Mouse (Mus musculus): ENCODE results near the gene Kalrn. TPM values are rescaled to one million over a fixed set of nuclear protein-coding genes. Genes with fewer than 3 reads are reported as not detected.
"Not testable (repeated sequence)": the region's sequence is repeated elsewhere in the genome, so short reads cannot be mapped to it uniquely, and the experiment has no call there.

Gene Kalrn
- total and polyA plus RNA-seq, 2 experiments from 2014 or later, result 19.4 to 44.5 TPM

DNA sequence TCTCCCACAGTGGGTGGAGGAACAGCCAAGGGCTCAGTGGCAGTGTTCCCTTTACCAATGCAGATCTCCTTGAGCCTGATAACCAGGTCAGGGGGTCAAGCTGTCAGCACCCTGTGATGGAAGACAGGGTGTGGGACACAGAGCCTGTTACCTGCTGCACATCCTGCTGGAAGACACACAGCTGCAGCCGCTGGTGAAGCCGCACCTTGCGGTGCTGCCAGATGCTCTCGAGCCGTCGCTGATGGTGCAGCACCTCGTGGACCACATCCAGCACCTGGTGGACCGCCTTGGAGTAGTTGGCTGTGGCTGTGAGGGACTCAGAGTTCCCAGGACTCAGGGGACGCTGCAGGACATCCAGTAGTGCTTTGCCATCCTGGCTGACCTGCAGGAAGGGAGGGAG, 265.9 kb downstream of the Kalrn start:
- no peak overlapping the region for H3K27ac ChIP-seq (ENCODE audit: low read depth)
- no peak overlapping the region for H3K4me2 ChIP-seq (ENCODE audit: low read depth, low read length)
- no peak overlapping the region for H3K9ac ChIP-seq (replicated peaks; ENCODE audit: low read depth, low read length)
- TF ChIP-seq EP300 (IDR thresholded peaks at IDR 0.05; ENCODE audit: low read depth) (no peak), CTCF (IDR thresholded peaks at IDR 0.05; ENCODE audit: low read depth) (no peak)
- no peaks in the 10 kb centered on the region for H3K9me3 ChIP-seq (replicated peaks; ENCODE audit: control insufficient read depth, low read length)
- H3K27me3 ChIP-seq (ENCODE audit: control insufficient read depth, insufficient read depth, low read length), result no peaks in the 10 kb centered on the region
- ATAC-seq (ENCODE audit: insufficient read depth, low read depth), result no peak
- DNase-seq (ENCODE audit: low spot score), result no peak
- H3K4me1 ChIP-seq (ENCODE audit: control insufficient read depth, insufficient read depth), result no peaks in the 10 kb centered on the region
- H3K36me3 ChIP-seq (replicated peaks; ENCODE audit: control insufficient read depth, insufficient read depth, low read length), result 0 out of 2 replicates have a peak, but pooled peaks cover 5% of the 10 kb centered on the region
- 54% methylated on average over 9 of the region's 9 CpGs for WGBS
- no peak overlapping the region for H3K4me3 ChIP-seq (ENCODE audit: low read depth, low read length)

DNA sequence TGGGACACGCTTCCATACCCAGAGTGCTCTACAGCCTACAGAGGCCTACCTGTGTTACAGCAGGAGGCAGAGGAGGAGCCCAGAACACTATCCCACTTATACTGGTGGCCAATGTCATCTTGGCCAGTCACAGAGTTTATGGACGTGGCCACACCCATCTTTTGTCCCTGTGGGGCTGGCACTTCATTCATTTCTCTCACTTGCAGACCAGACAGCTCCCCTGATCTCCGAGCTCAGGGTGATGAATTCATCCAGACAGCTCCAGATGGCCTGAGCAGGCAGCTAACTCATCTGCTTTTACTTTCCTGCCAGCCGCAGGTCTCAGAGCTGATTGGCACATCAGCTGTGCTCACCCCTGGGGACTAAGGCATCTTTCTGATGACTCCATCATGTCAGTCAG, 267.7 kb downstream of the Kalrn start:
- Histone ChIP-seq H3K4me3 (ENCODE audit: low read depth, low read length) (no peak overlapping the region), H3K27me3 (ENCODE audit: control insufficient read depth, insufficient read depth, low read length) (no peaks in the 10 kb centered on the region), H3K27ac (ENCODE audit: low read depth) (no peak overlapping the region), H3K4me1 (ENCODE audit: control insufficient read depth, insufficient read depth) (no peaks in the 10 kb centered on the region), H3K9ac (replicated peaks; ENCODE audit: low read depth, low read length) (no peak overlapping the region), H3K36me3 (replicated peaks; ENCODE audit: control insufficient read depth, insufficient read depth, low read length) (0 out of 2 replicates have a peak, but pooled peaks cover 5% of the 10 kb centered on the region), H3K4me2 (ENCODE audit: low read depth, low read length) (no peak overlapping the region), H3K9me3 (replicated peaks; ENCODE audit: control insufficient read depth, low read length) (no peaks in the 10 kb centered on the region)
- ATAC-seq (ENCODE audit: insufficient read depth, low read depth), result no peak
- DNase-seq (ENCODE audit: low spot score), result no peak
- 81% methylated on average over 4 of the region's 4 CpGs for WGBS
- TF ChIP-seq CTCF (IDR thresholded peaks at IDR 0.05; ENCODE audit: low read depth) (no peak), EP300 (IDR thresholded peaks at IDR 0.05; ENCODE audit: low read depth) (no peak)

DNA sequence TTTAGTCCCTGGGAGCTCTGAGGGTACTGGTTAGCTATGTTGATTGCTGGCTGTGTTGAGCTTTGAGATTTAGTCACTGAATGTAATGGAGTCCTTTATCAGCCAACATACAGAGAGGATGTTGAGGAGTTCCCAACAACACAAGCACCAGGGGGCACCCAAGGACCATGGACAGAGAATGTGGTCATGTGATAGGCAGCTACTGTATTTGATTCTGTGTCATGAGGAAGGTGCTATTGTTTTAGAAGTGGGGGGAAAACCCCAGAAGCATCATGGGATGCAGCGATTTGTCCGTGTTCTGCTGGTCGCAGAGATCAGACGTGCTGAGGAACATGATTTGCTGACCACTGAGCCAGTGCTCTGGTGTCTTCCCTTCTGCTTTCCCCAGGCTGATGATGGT, 269.5 kb downstream of the Kalrn start:
- WGBS, result 44% methylated on average over 4 of the region's 4 CpGs
- not testable (repeated sequence) for H3K4me1 ChIP-seq (ENCODE audit: control insufficient read depth, insufficient read depth); H3K36me3 ChIP-seq (replicated peaks; ENCODE audit: control insufficient read depth, insufficient read depth, low read length); H3K4me3 ChIP-seq (ENCODE audit: low read depth, low read length); H3K27me3 ChIP-seq (ENCODE audit: control insufficient read depth, insufficient read depth, low read length); H3K9me3 ChIP-seq (replicated peaks; ENCODE audit: control insufficient read depth, low read length); DNase-seq (ENCODE audit: low spot score); H3K4me2 ChIP-seq (ENCODE audit: low read depth, low read length); H3K27ac ChIP-seq (ENCODE audit: low read depth); H3K9ac ChIP-seq (replicated peaks; ENCODE audit: low read depth, low read length)
- ATAC-seq (ENCODE audit: insufficient read depth, low read depth), result peak; percentile 68
- TF ChIP-seq CTCF (IDR thresholded peaks at IDR 0.05; ENCODE audit: low read depth), result peak; percentile 70

DNA sequence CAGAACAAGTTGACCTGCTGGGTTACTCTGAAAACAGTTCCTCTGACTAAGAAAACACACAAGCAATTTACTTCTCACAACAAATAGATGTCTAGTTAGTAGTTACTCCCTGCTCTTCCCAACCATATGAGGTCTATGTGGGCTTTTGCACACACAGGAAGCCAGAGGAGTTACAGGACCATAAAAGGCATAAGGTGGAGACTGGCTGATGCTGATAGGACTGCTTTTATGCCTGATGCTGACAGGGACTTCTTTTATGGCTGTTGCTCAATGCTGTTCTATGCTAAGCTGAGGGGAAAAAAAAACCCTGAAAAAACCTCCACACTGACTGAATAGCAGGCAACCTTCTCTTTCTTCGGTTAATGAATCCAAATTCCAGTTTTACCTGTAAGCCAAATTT, 270.8 kb downstream of the Kalrn start:
- no peak overlapping the region for H3K4me2 ChIP-seq (ENCODE audit: low read depth, low read length)
- TF ChIP-seq EP300 (IDR thresholded peaks at IDR 0.05; ENCODE audit: low read depth), result no peak
- no peak for TF ChIP-seq CTCF (IDR thresholded peaks at IDR 0.05; ENCODE audit: low read depth)
- H3K4me3 ChIP-seq (ENCODE audit: low read depth, low read length), result no peak overlapping the region
- H3K4me1 ChIP-seq (ENCODE audit: control insufficient read depth, insufficient read depth), result no peaks in the 10 kb centered on the region
- H3K27me3 ChIP-seq (ENCODE audit: control insufficient read depth, insufficient read depth, low read length), result no peaks in the 10 kb centered on the region
- no peaks in the 10 kb centered on the region for H3K36me3 ChIP-seq (replicated peaks; ENCODE audit: control insufficient read depth, insufficient read depth, low read length)
- no peaks in the 10 kb centered on the region for H3K9me3 ChIP-seq (replicated peaks; ENCODE audit: control insufficient read depth, low read length)
- no peak overlapping the region for H3K27ac ChIP-seq (ENCODE audit: low read depth)
- H3K9ac ChIP-seq (replicated peaks; ENCODE audit: low read depth, low read length), result no peak overlapping the region
- DNase-seq (ENCODE audit: low spot score) (no peak), ATAC-seq (ENCODE audit: insufficient read depth, low read depth) (no peak)
- WGBS, result 94% methylated on average over 1 of the region's 1 CpGs

DNA sequence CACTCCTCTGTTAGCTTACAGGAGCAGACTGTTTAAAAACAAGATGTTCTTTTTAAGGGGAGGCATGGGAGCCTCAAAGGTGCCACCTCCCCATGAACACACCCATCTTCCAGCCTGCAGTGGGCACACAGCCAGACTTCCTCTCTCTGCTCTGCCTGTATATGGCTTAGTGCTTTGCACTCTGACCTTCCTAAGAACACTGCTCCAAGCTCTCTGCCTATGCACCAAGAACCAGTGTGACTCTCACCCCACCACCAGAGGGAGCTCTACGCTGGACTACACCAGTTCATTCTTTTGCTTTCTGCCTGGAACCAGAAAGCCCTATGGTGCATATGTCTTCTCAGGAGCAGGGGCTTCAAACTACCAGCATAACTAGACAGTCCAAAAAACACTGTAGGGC, 271.3 kb downstream of the Kalrn start:
- DNase-seq (ENCODE audit: low spot score), result no peak
- H3K4me1 ChIP-seq (ENCODE audit: control insufficient read depth, insufficient read depth), result no peaks in the 10 kb centered on the region
- no peak overlapping the region for H3K9ac ChIP-seq (replicated peaks; ENCODE audit: low read depth, low read length)
- TF ChIP-seq CTCF (IDR thresholded peaks at IDR 0.05; ENCODE audit: low read depth) (peak; percentile 26), EP300 (IDR thresholded peaks at IDR 0.05; ENCODE audit: low read depth) (no peak)
- no peak overlapping the region for H3K4me2 ChIP-seq (ENCODE audit: low read depth, low read length)
- no peaks in the 10 kb centered on the region for H3K27me3 ChIP-seq (ENCODE audit: control insufficient read depth, insufficient read depth, low read length)
- no peak overlapping the region for H3K4me3 ChIP-seq (ENCODE audit: low read depth, low read length)
- no peaks in the 10 kb centered on the region for H3K36me3 ChIP-seq (replicated peaks; ENCODE audit: control insufficient read depth, insufficient read depth, low read length)
- no peak for ATAC-seq (ENCODE audit: insufficient read depth, low read depth)
- H3K9me3 ChIP-seq (replicated peaks; ENCODE audit: control insufficient read depth, low read length), result no peaks in the 10 kb centered on the region
- 76% methylated on average over 1 of the region's 1 CpGs for WGBS
- H3K27ac ChIP-seq (ENCODE audit: low read depth), result no peak overlapping the region

DNA sequence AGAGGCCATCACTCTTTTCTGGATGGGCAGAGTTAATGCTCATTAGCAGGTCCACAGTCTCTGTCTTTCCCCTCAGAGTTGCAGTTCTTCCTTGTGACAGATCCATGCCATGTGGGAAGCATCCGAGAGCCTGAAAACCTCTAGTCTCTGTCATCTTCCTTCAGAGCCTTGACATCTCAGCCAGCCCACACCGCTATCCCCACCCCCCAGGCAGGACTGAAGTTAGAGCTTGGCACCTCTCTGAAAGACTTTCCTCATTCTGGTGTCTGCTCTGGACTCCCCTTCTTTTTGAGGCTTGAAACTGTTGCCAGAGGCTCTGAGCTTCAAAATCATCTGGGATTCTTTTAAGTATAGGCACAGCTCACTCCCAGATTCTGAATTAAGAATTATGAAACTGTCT, 274.1 kb downstream of the Kalrn start:
- Histone ChIP-seq H3K36me3 (replicated peaks; ENCODE audit: control insufficient read depth, insufficient read depth, low read length) (no peaks in the 10 kb centered on the region), H3K27ac (ENCODE audit: low read depth) (no peak overlapping the region), H3K4me2 (ENCODE audit: low read depth, low read length) (no peak overlapping the region), H3K9me3 (replicated peaks; ENCODE audit: control insufficient read depth, low read length) (no peaks in the 10 kb centered on the region), H3K4me3 (ENCODE audit: low read depth, low read length) (no peak overlapping the region), H3K4me1 (ENCODE audit: control insufficient read depth, insufficient read depth) (no peaks in the 10 kb centered on the region), H3K27me3 (ENCODE audit: control insufficient read depth, insufficient read depth, low read length) (no peaks in the 10 kb centered on the region), H3K9ac (replicated peaks; ENCODE audit: low read depth, low read length) (no peak overlapping the region)
- TF ChIP-seq EP300 (IDR thresholded peaks at IDR 0.05; ENCODE audit: low read depth) (no peak), CTCF (IDR thresholded peaks at IDR 0.05; ENCODE audit: low read depth) (no peak)
- ATAC-seq (ENCODE audit: insufficient read depth, low read depth) (no peak), DNase-seq (ENCODE audit: low spot score) (no peak)
- 67% methylated on average over 2 of the region's 2 CpGs for WGBS

Data from heart, postnatal 0 days (tissue).